Mouse (Mus musculus): ENCODE results near the gene Grin2a. TPM values are rescaled to one million over a fixed set of nuclear protein-coding genes. Genes with fewer than 3 reads are reported as not detected.

The Grin2a gene
- polyA plus RNA-seq, 1 experiment from 2014 or later = 0.06 TPM

DNA sequence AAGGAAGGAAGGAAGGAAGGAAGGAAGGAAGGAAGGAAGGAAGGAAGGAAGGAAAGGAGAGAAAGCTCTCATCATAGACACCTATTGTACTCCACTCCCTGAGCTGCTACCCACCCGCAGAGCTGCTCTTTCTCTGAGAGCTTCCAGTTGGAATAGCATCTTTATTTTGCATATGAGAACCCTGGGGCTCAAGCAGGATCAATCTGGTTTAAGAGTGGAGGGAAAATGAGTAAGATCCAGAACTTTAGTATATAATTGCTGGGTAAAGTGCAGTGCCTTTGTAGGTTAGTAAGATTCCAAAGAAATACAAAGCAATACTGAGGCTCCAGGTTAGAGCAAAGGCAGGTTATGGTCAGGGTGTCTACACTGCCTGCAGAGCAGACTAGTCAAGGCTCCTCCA, 6.2 kb upstream of the Grin2a start:
- Histone ChIP-seq H3K9ac (replicated peaks; ENCODE audit: low read length) (no peak overlapping the region), H3K4me2 (replicated peaks; ENCODE audit: low read depth, low read length) (no peak overlapping the region), H3K4me3 (ENCODE audit: low read length) (no peak overlapping the region), H3K9me3 (ENCODE audit: low read length) (peaks cover under 1% of the 10 kb centered on the region; the same call in 1 of the 2 replicates), H3K4me1 (ENCODE audit: insufficient read depth, low read length) (no peaks in the 10 kb centered on the region), H3K27me3 (ENCODE audit: insufficient read depth, low read length) (peaks cover 5% of the 10 kb centered on the region; the same call in 1 of the 2 replicates), H3K36me3 (ENCODE audit: insufficient read depth, low read length) (no peaks in the 10 kb centered on the region), H3K27ac (ENCODE audit: low read length) (no peak overlapping the region)
- ATAC-seq (ENCODE audit: low FRiP score, low TSS enrichment) = no peak
- WGBS = 38% methylated on average over 1 of the region's 1 CpGs

DNA sequence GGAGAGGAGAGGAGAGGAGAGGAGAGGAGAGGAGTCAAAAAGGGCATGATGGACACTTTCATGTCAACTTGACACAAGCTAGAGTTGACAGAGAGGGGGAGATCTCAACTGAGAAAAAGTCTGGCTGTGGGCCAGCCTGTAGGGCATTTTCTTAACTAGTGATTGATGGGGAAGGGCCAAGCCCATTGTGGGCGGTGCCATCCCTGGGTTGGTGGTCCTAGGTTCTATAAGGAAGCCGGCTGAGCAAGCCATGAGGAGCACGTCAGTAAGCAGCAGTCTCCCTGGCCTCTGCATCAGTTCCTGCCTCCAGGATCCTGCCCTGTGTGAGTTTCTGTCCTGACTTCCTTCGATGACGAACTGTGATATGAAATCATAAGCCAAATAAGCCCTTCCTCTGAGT, 4.6 kb upstream of the Grin2a start:
- Histone ChIP-seq H3K27ac (ENCODE audit: low read length) (no peak overlapping the region), H3K27me3 (ENCODE audit: insufficient read depth, low read length) (peaks cover 22% of the 10 kb centered on the region), H3K4me2 (replicated peaks; ENCODE audit: low read depth, low read length) (no peak overlapping the region), H3K9ac (replicated peaks; ENCODE audit: low read length) (no peak overlapping the region), H3K4me1 (ENCODE audit: insufficient read depth, low read length) (peaks cover 7% of the 10 kb centered on the region; the same call in 1 of the 2 replicates), H3K9me3 (ENCODE audit: low read length) (no peaks in the 10 kb centered on the region), H3K4me3 (ENCODE audit: low read length) (no peak overlapping the region), H3K36me3 (ENCODE audit: insufficient read depth, low read length) (no peaks in the 10 kb centered on the region)
- WGBS = 76% methylated on average over 5 of the region's 5 CpGs
- ATAC-seq (ENCODE audit: low FRiP score, low TSS enrichment) = no peak

- Histone ChIP-seq H3K27me3 (ENCODE audit: insufficient read depth, low read length) (peaks cover 42% of the 10 kb centered on the region), H3K4me2 (replicated peaks; ENCODE audit: low read depth, low read length) (no peak overlapping the region), H3K27ac (ENCODE audit: low read length) (no peak overlapping the region), H3K4me1 (ENCODE audit: insufficient read depth, low read length) (peaks cover 24% of the 10 kb centered on the region), H3K4me3 (ENCODE audit: low read length) (no peak overlapping the region), H3K36me3 (ENCODE audit: insufficient read depth, low read length) (no peaks in the 10 kb centered on the region), H3K9ac (replicated peaks; ENCODE audit: low read length) (no peak overlapping the region), H3K9me3 (ENCODE audit: low read length) (no peaks in the 10 kb centered on the region)
- ATAC-seq (ENCODE audit: low FRiP score, low TSS enrichment) = no peak
Measured at GRCm38 (mm10) chr16:9997931-9998330, 2.6 kb upstream of the Grin2a start.

GRCm38 (mm10) chr16:9995814-9996210, 452 bp upstream of the Grin2a start:
- ATAC-seq (ENCODE audit: low FRiP score, low TSS enrichment) = no peak
- Histone ChIP-seq H3K4me3 (ENCODE audit: low read length) (peak overlapping the region; percentile 46; the same call in 1 of the 2 replicates), H3K36me3 (ENCODE audit: insufficient read depth, low read length) (no peaks in the 10 kb centered on the region), H3K9me3 (ENCODE audit: low read length) (no peaks in the 10 kb centered on the region), H3K27me3 (ENCODE audit: insufficient read depth, low read length) (peaks cover 63% of the 10 kb centered on the region), H3K4me1 (ENCODE audit: insufficient read depth, low read length) (peaks cover 31% of the 10 kb centered on the region), H3K4me2 (replicated peaks; ENCODE audit: low read depth, low read length) (peak overlapping the region; percentile 64), H3K27ac (ENCODE audit: low read length) (no peak overlapping the region), H3K9ac (replicated peaks; ENCODE audit: low read length) (no peak overlapping the region)
- 21% methylated on average over 13 of the region's 13 CpGs for WGBS

GRCm38 (mm10) chr16:9994041-9994950, 1.1 kb downstream of the Grin2a start:
- Histone ChIP-seq H3K4me2 (replicated peaks; ENCODE audit: low read depth, low read length) (peak overlapping the region; percentile 64), H3K9ac (replicated peaks; ENCODE audit: low read length) (no peak overlapping the region), H3K4me1 (ENCODE audit: insufficient read depth, low read length) (peaks cover 31% of the 10 kb centered on the region), H3K27me3 (ENCODE audit: insufficient read depth, low read length) (peaks cover 69% of the 10 kb centered on the region), H3K27ac (ENCODE audit: low read length) (no peak overlapping the region), H3K9me3 (ENCODE audit: low read length) (no peaks in the 10 kb centered on the region), H3K4me3 (ENCODE audit: low read length) (peak overlapping the region; percentile 46), H3K36me3 (ENCODE audit: insufficient read depth, low read length) (no peaks in the 10 kb centered on the region)
- under 1% methylated on average over 44 of the region's 51 CpGs for WGBS
- peak; percentile 22 for ATAC-seq (ENCODE audit: low FRiP score, low TSS enrichment)

DNA sequence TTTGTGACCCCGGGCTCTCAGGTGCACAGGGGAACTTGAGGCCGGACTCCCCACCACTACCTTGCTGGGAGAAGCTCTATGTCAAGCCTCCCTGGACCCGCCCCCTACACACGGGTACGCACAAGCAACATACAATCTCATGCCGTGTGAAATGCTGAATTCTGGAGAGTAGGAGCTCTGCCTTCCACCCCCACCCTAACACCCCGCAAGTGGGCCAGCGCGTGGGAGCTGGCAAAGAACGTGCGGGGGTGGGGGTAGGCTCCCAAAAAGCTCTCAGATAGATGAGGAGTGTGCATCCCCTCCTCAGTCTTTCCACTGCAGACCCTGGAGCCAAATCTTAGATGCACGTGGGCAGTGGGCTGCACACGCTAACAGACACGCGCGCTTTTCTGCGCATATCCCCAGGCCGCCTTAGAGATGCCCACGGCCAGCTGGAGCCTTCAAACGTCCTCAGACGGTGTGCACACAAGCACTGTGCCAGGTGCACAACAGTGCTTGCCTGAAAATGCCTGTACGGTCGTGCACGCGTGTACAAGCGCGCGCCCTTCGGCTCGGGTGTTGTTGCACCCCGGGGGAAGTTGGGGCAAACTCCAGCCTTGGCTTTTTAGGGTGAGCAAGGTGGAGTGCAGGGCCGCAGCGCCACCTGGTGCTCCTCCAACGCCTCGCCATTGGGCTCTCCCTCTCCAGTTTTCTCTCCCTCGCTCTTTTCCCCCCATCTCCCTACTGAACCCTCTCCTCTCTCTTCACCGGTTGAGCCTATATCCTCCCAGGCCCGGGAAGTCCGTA, 1.9 kb downstream of the Grin2a start:
- Histone ChIP-seq H3K36me3 (ENCODE audit: insufficient read depth, low read length) (no peaks in the 10 kb centered on the region), H3K4me3 (ENCODE audit: low read length) (peak overlapping the region; percentile 46), H3K9me3 (ENCODE audit: low read length) (no peaks in the 10 kb centered on the region), H3K27ac (ENCODE audit: low read length) (no peak overlapping the region), H3K4me2 (replicated peaks; ENCODE audit: low read depth, low read length) (peak overlapping the region; percentile 64), H3K9ac (replicated peaks; ENCODE audit: low read length) (0 out of 2 replicates have a peak overlapping the region, but pooled peaks have one; percentile 16), H3K27me3 (ENCODE audit: insufficient read depth, low read length) (peaks cover 69% of the 10 kb centered on the region), H3K4me1 (ENCODE audit: insufficient read depth, low read length) (peaks cover 31% of the 10 kb centered on the region)
- ATAC-seq (ENCODE audit: low FRiP score, low TSS enrichment) = peak; percentile 62
- 1% methylated on average over 38 of the region's 39 CpGs for WGBS

DNA sequence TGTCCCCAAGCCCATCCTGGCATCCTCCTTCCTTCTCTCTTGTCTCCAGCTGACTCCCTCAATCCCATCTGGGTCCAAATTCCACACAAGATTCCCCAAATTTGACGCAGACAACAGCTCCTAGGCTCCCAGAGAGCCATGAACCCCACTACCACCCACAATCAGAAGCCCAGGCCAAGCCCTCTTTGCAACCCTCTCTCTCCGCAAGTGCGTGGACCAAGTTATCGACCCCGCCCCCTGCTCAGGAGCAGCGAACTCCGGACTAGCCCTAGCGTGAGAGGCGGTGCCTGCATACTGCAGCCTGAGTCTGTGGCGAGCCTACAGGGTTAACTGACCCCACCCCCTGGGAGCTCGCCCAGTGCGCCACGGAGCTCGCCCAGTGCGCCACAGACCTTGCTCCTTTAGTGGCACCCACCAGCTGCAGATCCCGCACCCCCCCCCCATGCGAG, 2.6 kb downstream of the Grin2a start:
- no peak overlapping the region for H3K27ac ChIP-seq (ENCODE audit: low read length)
- no peaks in the 10 kb centered on the region for H3K36me3 ChIP-seq (ENCODE audit: insufficient read depth, low read length)
- ATAC-seq (ENCODE audit: low FRiP score, low TSS enrichment) = peak; percentile 47; the same call in 1 of the 2 replicates
- no peaks in the 10 kb centered on the region for H3K9me3 ChIP-seq (ENCODE audit: low read length)
- H3K4me1 ChIP-seq (ENCODE audit: insufficient read depth, low read length) = peaks cover 31% of the 10 kb centered on the region
- under 1% methylated on average over 17 of the region's 17 CpGs for whole genome bisulfite sequencing
- H3K4me3 ChIP-seq (ENCODE audit: low read length) = peak overlapping the region; percentile 46
- H3K9ac ChIP-seq (replicated peaks; ENCODE audit: low read length) = no peak overlapping the region
- H3K27me3 ChIP-seq (ENCODE audit: insufficient read depth, low read length) = peaks cover 69% of the 10 kb centered on the region
- H3K4me2 ChIP-seq (replicated peaks; ENCODE audit: low read depth, low read length) = peak overlapping the region; percentile 64

DNA sequence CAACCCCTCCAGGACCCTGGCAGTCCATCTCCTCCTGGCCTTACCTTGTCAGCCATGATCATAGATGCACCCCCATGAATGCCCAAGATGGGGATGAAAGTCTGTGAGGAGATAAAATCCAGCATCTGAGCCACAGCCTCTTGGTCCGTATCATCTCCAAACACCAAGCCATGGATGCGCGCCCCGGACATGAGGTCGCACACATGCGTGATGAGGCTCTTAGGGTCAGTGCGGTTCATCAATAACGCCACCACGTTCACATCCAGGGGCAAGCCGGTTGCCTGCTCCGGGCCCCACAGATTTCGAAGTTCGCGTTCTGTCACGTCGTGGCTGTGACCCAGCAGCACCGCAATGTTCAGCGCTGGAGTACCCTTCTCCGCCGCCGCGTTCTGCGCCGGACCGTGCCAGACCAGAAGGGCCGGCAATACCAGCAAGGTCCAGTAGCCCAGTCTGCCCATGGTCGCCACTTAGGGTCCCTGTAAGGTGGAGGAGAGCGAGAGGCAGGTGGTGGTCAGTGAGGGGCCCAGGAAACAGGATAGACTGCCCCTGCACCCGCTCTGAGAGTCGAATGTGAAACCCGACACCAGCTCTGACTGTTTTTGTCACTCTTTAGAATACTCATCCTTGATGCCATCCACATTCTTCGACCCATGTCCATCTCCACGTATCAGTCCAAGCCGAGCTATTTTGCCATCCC, 3.1 kb downstream of the Grin2a start:
- Histone ChIP-seq H3K36me3 (ENCODE audit: insufficient read depth, low read length) (no peaks in the 10 kb centered on the region), H3K9ac (replicated peaks; ENCODE audit: low read length) (no peak overlapping the region), H3K4me2 (replicated peaks; ENCODE audit: low read depth, low read length) (peak overlapping the region; percentile 64; the same call in 1 of the 2 replicates), H3K9me3 (ENCODE audit: low read length) (no peaks in the 10 kb centered on the region), H3K4me3 (ENCODE audit: low read length) (peak overlapping the region; percentile 46; the same call in 1 of the 2 replicates), H3K4me1 (ENCODE audit: insufficient read depth, low read length) (peaks cover 31% of the 10 kb centered on the region), H3K27me3 (ENCODE audit: insufficient read depth, low read length) (peaks cover 69% of the 10 kb centered on the region), H3K27ac (ENCODE audit: low read length) (no peak overlapping the region)
- ATAC-seq (ENCODE audit: low FRiP score, low TSS enrichment) = no peak
- WGBS = 13% methylated on average over 34 of the region's 34 CpGs

- Histone ChIP-seq H3K9me3 (ENCODE audit: low read length) (no peaks in the 10 kb centered on the region), H3K4me1 (ENCODE audit: insufficient read depth, low read length) (no peaks in the 10 kb centered on the region), H3K9ac (replicated peaks; ENCODE audit: low read length) (no peak overlapping the region), H3K36me3 (ENCODE audit: insufficient read depth, low read length) (no peaks in the 10 kb centered on the region), H3K27me3 (ENCODE audit: insufficient read depth, low read length) (0 out of 2 replicates have a peak, but pooled peaks cover 2% of the 10 kb centered on the region), H3K4me2 (replicated peaks; ENCODE audit: low read depth, low read length) (no peak overlapping the region), H3K4me3 (ENCODE audit: low read length) (no peak overlapping the region), H3K27ac (ENCODE audit: low read length) (no peak overlapping the region)
- ATAC-seq (ENCODE audit: low FRiP score, low TSS enrichment) = peak; percentile 61; the same call in 1 of the 2 replicates
- WGBS = 37% methylated on average over 3 of the region's 3 CpGs
Measured at GRCm38 (mm10) chr16:9985041-9985440, 10.3 kb downstream of the Grin2a start.
